Comparison of ENCODE assay signal across 12 mouse cellular contexts in the genomic region with DNA sequence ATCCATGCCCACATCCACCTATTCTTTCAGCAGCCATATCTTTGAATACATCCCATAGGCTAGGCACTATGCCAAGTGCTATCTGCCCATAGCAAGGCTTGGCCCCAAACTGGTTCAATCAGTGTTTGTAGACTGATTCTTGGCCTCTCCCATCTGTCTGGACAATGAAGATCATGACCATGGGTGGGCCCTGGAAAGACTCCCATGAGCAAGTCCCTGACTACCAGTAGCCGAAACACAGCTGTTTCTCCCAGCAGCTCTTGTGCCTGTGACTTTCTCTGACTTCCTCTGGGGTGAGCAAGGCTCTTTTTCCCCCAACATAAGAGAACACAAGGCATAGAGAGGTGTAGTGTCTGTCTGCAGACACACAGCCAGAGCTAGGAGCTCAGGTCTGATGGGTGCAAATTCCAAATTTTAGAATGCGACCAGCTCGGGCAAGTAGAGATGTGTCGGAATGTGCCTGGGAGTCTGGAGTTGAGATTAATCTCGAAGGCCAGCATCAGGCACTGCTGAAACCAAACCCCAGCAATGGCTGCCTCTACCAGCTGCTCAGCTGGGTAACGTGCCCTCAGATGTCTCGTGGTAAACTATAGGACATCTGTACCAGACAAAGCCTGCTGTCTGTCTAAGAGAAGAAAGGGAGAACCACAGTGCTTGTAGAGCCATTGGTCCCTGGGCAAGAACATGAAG. TPM values are rescaled to one million over a fixed set of nuclear protein-coding genes. Genes with fewer than 3 reads are reported as not detected.
DNase-seq lines count a peak whose midpoint lies in the region; ATAC-seq and TF ChIP-seq lines count a peak whose summit lies in the region.
"Had no signal": no experiment of that assay in that cellular context is flagged by ENCODE, and none has a peak within 500 bp of the region (broad histone marks: within the 10 kb centered on the region; RNA-seq: fewer than 3 reads in every experiment).

No protein-coding gene starts in this region.

- H3K4me2 ChIP-seq in heart, embryonic 11.5 days, result no peak overlapping the region
- H3K4me2 ChIP-seq in neural tube, embryonic 13.5 days, result no peak overlapping the region
- no peak overlapping the region for H3K4me2 ChIP-seq in neural tube, embryonic 15.5 days
- H3K4me2 ChIP-seq in myocyte (ENCODE audit: low read depth), result no peak overlapping the region
- H3K4me2 ChIP-seq: limb, embryonic 13.5 days; lung, embryonic 14.5 days had no signal

- no peak overlapping the region for H3ac ChIP-seq in myocyte (ENCODE audit: control insufficient read depth, insufficient read length)

- no peaks in the 10 kb centered on the region for H3K27me3 ChIP-seq in heart, embryonic 11.5 days (ENCODE audit: control insufficient read depth, insufficient read depth, low read length)
- H3K27me3 ChIP-seq in neural tube, embryonic 13.5 days, result no peaks in the 10 kb centered on the region; the same call in 1 of the 2 replicates
- H3K27me3 ChIP-seq in neural tube, embryonic 15.5 days (replicated peaks), result peaks cover 5% of the 10 kb centered on the region; the same call in 1 of the 2 replicates
- no peaks in the 10 kb centered on the region for H3K27me3 ChIP-seq in myocyte (ENCODE audit: control insufficient read depth, insufficient read depth, insufficient read length)
- H3K27me3 ChIP-seq: limb, embryonic 13.5 days; Patski had no signal

- intact Hi-C loops in heart, postnatal 25 days (cut with DNase I), result no loop called here

- no peak overlapping the region for H3K9ac ChIP-seq in heart, embryonic 11.5 days (ENCODE audit: low read depth, low read length)
- H3K9ac ChIP-seq in neural tube, embryonic 13.5 days, result no peak overlapping the region
- H3K9ac ChIP-seq in neural tube, embryonic 15.5 days (replicated peaks), result no peak overlapping the region
- H3K9ac ChIP-seq: limb, embryonic 13.5 days; lung, embryonic 14.5 days had no signal

- WGBS in heart, embryonic 11.5 days (ENCODE audit: insufficient replicate concordance), result 60% methylated on average over 7 of the region's 7 CpGs
- 79% methylated on average over 7 of the region's 7 CpGs for WGBS in neural tube, embryonic 13.5 days
- WGBS in neural tube, embryonic 15.5 days, result 80% methylated on average over 7 of the region's 7 CpGs

- H3K4me3 ChIP-seq in heart, embryonic 11.5 days (ENCODE audit: low read depth, low read length), result no peak overlapping the region
- H3K4me3 ChIP-seq in neural tube, embryonic 13.5 days, result no peak overlapping the region
- H3K4me3 ChIP-seq in neural tube, embryonic 15.5 days (replicated peaks), result no peak overlapping the region
- H3K4me3 ChIP-seq in myocyte, result no peak overlapping the region
- H3K4me3 ChIP-seq: erythroblast, embryonic 14.5 days; limb, embryonic 13.5 days had no signal

- DNase-seq in heart, postnatal 25 days (ENCODE audit: low spot score), result no peak
- no peak for DNase-seq in cerebellum, postnatal 36 days
- DNase-seq in adrenal gland, adult 8-10 months, result no peak
- no peak for DNase-seq in kidney, postnatal 10 days

- H3K9me3 ChIP-seq in heart, embryonic 11.5 days (replicated peaks; ENCODE audit: control insufficient read depth, low read length), result no peaks in the 10 kb centered on the region
- no peaks in the 10 kb centered on the region for H3K9me3 ChIP-seq in neural tube, embryonic 13.5 days
- H3K9me3 ChIP-seq in neural tube, embryonic 15.5 days (replicated peaks), result no peaks in the 10 kb centered on the region
- H3K9me3 ChIP-seq: limb, embryonic 13.5 days had no signal

- ATAC-seq in heart, embryonic 11.5 days (replicated peaks; ENCODE audit: insufficient number of reproducible peaks, low FRiP score, low TSS enrichment), result no peak
- ATAC-seq in neural tube, embryonic 13.5 days (ENCODE audit: low read depth), result no peak
- no peak for ATAC-seq in neural tube, embryonic 15.5 days (ENCODE audit: low FRiP score)
- ATAC-seq: Patski had no signal

- no peaks in the 10 kb centered on the region for H3K79me2 ChIP-seq in myocyte (ENCODE audit: control insufficient read depth, insufficient read depth)

- H3K27ac ChIP-seq in heart, embryonic 11.5 days (ENCODE audit: low read depth, low read length), result 0 out of 2 replicates have a peak overlapping the region, but pooled peaks have one; percentile 12
- peak overlapping the region; percentile 94 for H3K27ac ChIP-seq in neural tube, embryonic 13.5 days (replicated peaks)
- no peak overlapping the region; the same call in 1 of the 2 replicates for H3K27ac ChIP-seq in neural tube, embryonic 15.5 days (replicated peaks)
- H3K27ac ChIP-seq: limb, embryonic 13.5 days had no signal

- peaks cover 45% of the 10 kb centered on the region for H3K4me1 ChIP-seq in heart, embryonic 11.5 days (ENCODE audit: control insufficient read depth, insufficient read depth, low read length)
- peaks cover 31% of the 10 kb centered on the region for H3K4me1 ChIP-seq in neural tube, embryonic 13.5 days (replicated peaks)
- H3K4me1 ChIP-seq in neural tube, embryonic 15.5 days, result peaks cover 25% of the 10 kb centered on the region

- H3K36me3 ChIP-seq in heart, embryonic 11.5 days (ENCODE audit: control insufficient read depth, insufficient read depth, low read length), result no peaks in the 10 kb centered on the region
- H3K36me3 ChIP-seq in neural tube, embryonic 13.5 days, result no peaks in the 10 kb centered on the region
- no peaks in the 10 kb centered on the region for H3K36me3 ChIP-seq in neural tube, embryonic 15.5 days
- no peaks in the 10 kb centered on the region for H3K36me3 ChIP-seq in myocyte (ENCODE audit: control insufficient read depth, insufficient read depth)
- H3K36me3 ChIP-seq: limb, embryonic 13.5 days had no signal

- TF ChIP-seq POLR2A in myocyte (IDR thresholded peaks at IDR 0.05; ENCODE audit: insufficient read length, low read depth), result no peak

TF ChIP-seq in myocyte, 11 proteins besides CTCF, POLR2A, EP300 and RAD21:
- TF ChIP-seq MYOG (IDR thresholded peaks at IDR 0.05; ENCODE audit: control insufficient read depth in 1 of 3, insufficient read depth in 1 of 3, insufficient read length in 2 of 3, low read depth in 2 of 3) (peak in 2 of 3 experiments; percentile 44 to 68), SRF (IDR thresholded peaks at IDR 0.05; ENCODE audit: control insufficient read depth, insufficient read length, low read depth) (no peak), TCF3 (IDR thresholded peaks at IDR 0.05; ENCODE audit: insufficient read length, low read depth) (no peak), E2F4 (IDR thresholded peaks at IDR 0.05; ENCODE audit: insufficient read depth) (no peak), POLR2AphosphoS2 (IDR thresholded peaks at IDR 0.05; ENCODE audit: insufficient read length, low read depth) (no peak), MYOD1 (IDR thresholded peaks at IDR 0.05; ENCODE audit: control insufficient read depth in 1 of 3, insufficient read length in 2 of 3, low read depth in 2 of 3) (peak in 2 of 3 experiments; percentile 62 to 68)

RNA-seq across cellular contexts. Expression of a gene that starts 38.8 kb away (rescaled TPM):
- 34.9 and 36.2 TPM in 2 replicates for polyA plus RNA-seq in heart, embryonic 11.5 days (2014; fragmentation: Nextera tagmentation; extraction: Ambion mirVana)
- total RNA-seq in heart, postnatal 25 days (2021), result 10 to 100 TPM; 40.2 to 49.9 TPM
- 57.2 and 66.2 TPM in 2 replicates for polyA plus RNA-seq in neural tube, embryonic 13.5 days (2015; fragmentation: Nextera tagmentation; extraction: Ambion mirVana)
- polyA plus RNA-seq in neural tube, embryonic 15.5 days (2015; fragmentation: Nextera tagmentation; extraction: Ambion mirVana), result 51.1 and 54.7 TPM in 2 replicates
- 34.5 TPM for polyA plus RNA-seq in myocyte (2012; fragmentation: generic; extraction: Trizol)
- total RNA-seq in adrenal gland, adult 8-10 months (2022), result 100 to 1,000 TPM in 2 of 4 experiments, 10 to 100 TPM in 2; 90.3 to 192 (median 125) TPM
